Mouse (Mus musculus): ENCODE results near the gene Gpatch4. TPM values are rescaled to one million over a fixed set of nuclear protein-coding genes. Genes with fewer than 3 reads are reported as not detected.

The Gpatch4 gene
- polyA plus RNA-seq, 1 experiment, result not detected

GRCm38 (mm10) chr3:88102196-88102595 is 59.3 kb downstream of the Gpatch4 start:
- Histone ChIP-seq H3K27ac (ENCODE audit: insufficient read depth, low read depth, low read length) (no peak overlapping the region), H3K4me3 (ENCODE audit: insufficient read depth, low read depth, low read length) (no peak overlapping the region), H3K4me1 (ENCODE audit: control insufficient read depth, insufficient read depth, low read length) (no peaks in the 10 kb centered on the region; the same call in 1 of the 2 replicates)
- TF ChIP-seq CTCF (IDR thresholded peaks at IDR 0.05; ENCODE audit: insufficient read depth, low read depth, low read length), result no peak
- no peak for TF ChIP-seq POLR2A (IDR thresholded peaks at IDR 0.05; ENCODE audit: insufficient read depth, low read depth, low read length)
- WGBS, result 96% methylated on average over 6 of the region's 6 CpGs

GRCm38 (mm10) chr3:88102611-88103010 is 59.7 kb downstream of the Gpatch4 start:
- TF ChIP-seq POLR2A (IDR thresholded peaks at IDR 0.05; ENCODE audit: insufficient read depth, low read depth, low read length) (no peak), CTCF (IDR thresholded peaks at IDR 0.05; ENCODE audit: insufficient read depth, low read depth, low read length) (no peak)
- 79% methylated on average over 6 of the region's 6 CpGs for WGBS
- Histone ChIP-seq H3K4me1 (ENCODE audit: control insufficient read depth, insufficient read depth, low read length) (no peaks in the 10 kb centered on the region; the same call in 1 of the 2 replicates), H3K27ac (ENCODE audit: insufficient read depth, low read depth, low read length) (no peak overlapping the region), H3K4me3 (ENCODE audit: insufficient read depth, low read depth, low read length) (no peak overlapping the region)

Other genes starting within 250 kb of the Gpatch4 start
- gene Ntrk1, start 247.9 kb upstream of the Gpatch4 start, polyA plus RNA-seq (2012; ENCODE audit: insufficient read depth, insufficient read length, low replicate concordance, missing spikeins), result not detected in 2 replicates
- not detected in 2 replicates for gene Insrr, start 246.2 kb upstream of the Gpatch4 start, polyA plus RNA-seq (2012; ENCODE audit: insufficient read depth, insufficient read length, low replicate concordance, missing spikeins)
- gene Pear1, start 218.8 kb upstream of the Gpatch4 start, polyA plus RNA-seq (2012; ENCODE audit: insufficient read depth, insufficient read length, low replicate concordance, missing spikeins), result not detected in 2 replicates
- not detected in 2 replicates for gene Sh2d2a, start 196.4 kb upstream of the Gpatch4 start, polyA plus RNA-seq (2012; ENCODE audit: insufficient read depth, insufficient read length, low replicate concordance, missing spikeins)
- gene Prcc, start 157.5 kb upstream of the Gpatch4 start, polyA plus RNA-seq (2012; ENCODE audit: insufficient read depth, insufficient read length, low replicate concordance, missing spikeins), result not detected in 2 replicates
- 549 TPM in 1 of 2 replicates, not detected in the other for gene Hdgf, start 136.8 kb upstream of the Gpatch4 start, polyA plus RNA-seq (2012; ENCODE audit: insufficient read depth, insufficient read length, low replicate concordance, missing spikeins)
- not detected in 2 replicates for gene Mrpl24, start 123.6 kb upstream of the Gpatch4 start, polyA plus RNA-seq (2012; ENCODE audit: insufficient read depth, insufficient read length, low replicate concordance, missing spikeins)
- not detected in 2 replicates for gene Isg20l2, start 112.8 kb upstream of the Gpatch4 start, polyA plus RNA-seq (2012; ENCODE audit: insufficient read depth, insufficient read length, low replicate concordance, missing spikeins)
- gene Rrnad1, start 112.4 kb upstream of the Gpatch4 start, polyA plus RNA-seq (2012; ENCODE audit: insufficient read depth, insufficient read length, low replicate concordance, missing spikeins), result not detected in 2 replicates
- not detected in 2 replicates for gene Crabp2, start 94.4 kb upstream of the Gpatch4 start, polyA plus RNA-seq (2012; ENCODE audit: insufficient read depth, insufficient read length, low replicate concordance, missing spikeins)
- gene Nes, start 72.0 kb upstream of the Gpatch4 start, polyA plus RNA-seq (2012; ENCODE audit: insufficient read depth, insufficient read length, low replicate concordance, missing spikeins), result not detected in 2 replicates
- gene Bcan, start 42.9 kb upstream of the Gpatch4 start, polyA plus RNA-seq (2012; ENCODE audit: insufficient read depth, insufficient read length, low replicate concordance, missing spikeins), result not detected in 2 replicates
- gene Hapln2, start 15.5 kb upstream of the Gpatch4 start, polyA plus RNA-seq (2012; ENCODE audit: insufficient read depth, insufficient read length, low replicate concordance, missing spikeins), result not detected in 2 replicates
- not detected in 2 replicates for gene Naxe, start 15.4 kb downstream of the Gpatch4 start, polyA plus RNA-seq (2012; ENCODE audit: insufficient read depth, insufficient read length, low replicate concordance, missing spikeins)
- gene Ttc24, start 35.2 kb downstream of the Gpatch4 start, polyA plus RNA-seq (2012; ENCODE audit: insufficient read depth, insufficient read length, low replicate concordance, missing spikeins), result not detected in 2 replicates
- not detected in 2 replicates for gene Iqgap3, start 38.9 kb downstream of the Gpatch4 start, polyA plus RNA-seq (2012; ENCODE audit: insufficient read depth, insufficient read length, low replicate concordance, missing spikeins)
- gene Mef2d, start 99.3 kb downstream of the Gpatch4 start, polyA plus RNA-seq (2012; ENCODE audit: insufficient read depth, insufficient read length, low replicate concordance, missing spikeins), result 460 TPM in 1 of 2 replicates, not detected in the other
- gene Rhbg, start 211.6 kb downstream of the Gpatch4 start, polyA plus RNA-seq (2012; ENCODE audit: insufficient read depth, insufficient read length, low replicate concordance, missing spikeins), result not detected in 2 replicates
- gene Gm38392, start 244.1 kb downstream of the Gpatch4 start, polyA plus RNA-seq (2012; ENCODE audit: insufficient read depth, insufficient read length, low replicate concordance, missing spikeins), result not detected in 2 replicates

All from olfactory bulb, adult 2 months (tissue).